8 mouse cellular contexts compared by ENCODE assay signal in the genomic region with DNA sequence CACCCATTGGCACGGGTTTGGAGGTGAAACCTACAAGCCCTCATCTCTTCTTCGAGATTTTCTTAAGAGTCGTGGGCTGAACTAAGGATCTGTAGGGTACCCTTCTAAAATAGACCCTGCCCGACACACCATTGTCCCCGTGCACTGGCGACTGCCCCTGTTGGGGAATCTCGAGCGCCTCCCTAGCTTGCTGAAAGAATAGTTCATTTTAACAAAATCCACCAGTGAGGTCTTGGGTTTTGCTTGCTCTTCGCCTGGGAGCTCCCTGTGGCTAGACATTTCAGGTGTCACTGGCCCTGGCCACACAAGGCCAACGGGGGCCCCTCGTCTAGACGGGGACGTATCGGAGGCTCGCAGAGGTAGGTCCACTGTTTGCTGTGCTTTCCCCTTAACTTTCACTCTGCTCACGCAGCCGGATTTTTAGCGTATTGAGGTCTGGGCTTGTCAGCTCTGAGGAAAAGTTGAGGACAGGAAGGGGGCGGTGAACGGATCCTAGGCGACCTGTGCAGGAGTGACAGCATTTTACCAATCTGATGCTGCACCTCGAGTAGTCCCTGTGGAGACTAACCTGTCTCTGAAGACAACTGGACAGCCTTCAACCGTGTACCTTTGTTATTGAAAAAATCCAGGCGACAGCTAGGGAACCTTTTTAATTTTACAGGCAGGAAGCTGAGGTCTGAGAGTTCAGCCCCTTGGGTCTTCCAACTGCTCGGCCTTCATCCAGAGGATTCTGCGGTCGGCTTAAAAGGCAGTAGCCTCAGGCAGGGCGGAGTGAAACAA. TPM values are rescaled to one million over a fixed set of nuclear protein-coding genes. Genes with fewer than 3 reads are reported as not detected.
DNase-seq lines count a peak whose midpoint lies in the region; ATAC-seq and TF ChIP-seq lines count a peak whose summit lies in the region.

No protein-coding gene starts in this region.

- H3K4me1 ChIP-seq in ES-E14 (ENCODE audit: control insufficient read depth in 2 of 2, insufficient read depth in 2 of 2, low read length in 2 of 2, poor library complexity in 1 of 2), result peaks cover 9 to 13% of the 10 kb centered on the region in 2 experiments
- peaks cover 38% of the 10 kb centered on the region for H3K4me1 ChIP-seq in forebrain, embryonic 16.5 days (replicated peaks; ENCODE audit: control insufficient read depth, insufficient read depth, low read length)
- H3K4me1 ChIP-seq in hindbrain, embryonic 10.5 days (replicated peaks), result peaks cover 48% of the 10 kb centered on the region

- H3K4me3 ChIP-seq in ES-E14 (ENCODE audit: insufficient read depth in 1 of 2, low read depth in 1 of 2, low read length in 2 of 2, poor library complexity in 1 of 2, severe bottlenecking in 1 of 2), result peak overlapping the region; percentile 79 to 93
- H3K4me3 ChIP-seq in forebrain, embryonic 16.5 days (replicated peaks; ENCODE audit: low read length), result peak overlapping the region; percentile 96
- peak overlapping the region; percentile 84 for H3K4me3 ChIP-seq in hindbrain, embryonic 10.5 days

- H3K36me3 ChIP-seq in ES-E14 (ENCODE audit: control insufficient read depth, insufficient read depth, low read length, poor library complexity, severe bottlenecking), result no peaks in the 10 kb centered on the region; the same call in 1 of the 2 replicates
- no peaks in the 10 kb centered on the region for H3K36me3 ChIP-seq in forebrain, embryonic 16.5 days (ENCODE audit: control insufficient read depth, insufficient read depth)
- H3K36me3 ChIP-seq in hindbrain, embryonic 10.5 days, result no peaks in the 10 kb centered on the region

- peak overlapping the region; percentile 87 for H3K4me2 ChIP-seq in forebrain, embryonic 16.5 days (ENCODE audit: low read length)

- H3K9ac ChIP-seq in ES-E14 (ENCODE audit: insufficient read depth, low read depth, low read length, poor library complexity, severe bottlenecking), result peak overlapping the region; percentile 2; the same call in 1 of the 2 replicates
- H3K9ac ChIP-seq in forebrain, embryonic 16.5 days (replicated peaks; ENCODE audit: low read depth, low read length), result peak overlapping the region; percentile 99

- no peaks in the 10 kb centered on the region for H3K27me3 ChIP-seq in forebrain, embryonic 16.5 days (replicated peaks; ENCODE audit: control insufficient read depth, insufficient read depth, low read length)
- peaks cover 19% of the 10 kb centered on the region for H3K27me3 ChIP-seq in hindbrain, embryonic 10.5 days (ENCODE audit: insufficient read depth, poor library complexity, severe bottlenecking)

- in situ Hi-C loops in ES-E14 (cut with MboI; ENCODE audit: low sequenced_read_pairs in 2 of 2, unreplicated experiment in 2 of 2), result no loop called here

- H3K9me3 ChIP-seq in ES-E14 (ENCODE audit: control insufficient read depth, insufficient read depth, low read depth, low read length), result no peaks in the 10 kb centered on the region
- no peaks in the 10 kb centered on the region for H3K9me3 ChIP-seq in forebrain, embryonic 16.5 days (ENCODE audit: control insufficient read depth, low read length)
- H3K9me3 ChIP-seq in hindbrain, embryonic 10.5 days, result no peaks in the 10 kb centered on the region

- no peak for DNase-seq in ES-E14 (ENCODE audit: low read depth, low spot score)
- DNase-seq in brain, adult 2 months (ENCODE audit: low read depth, low spot score), result peak; percentile 71
- DNase-seq in hindbrain, embryonic 10.5 days (ENCODE audit: low spot score), result peak; percentile 67
- peak; percentile 64 for DNase-seq in layer of hippocampus, postnatal 14 days (ENCODE audit: low spot score in 2 of 2)
- DNase-seq in lung, postnatal 4 days, result peak; percentile 65 to 68
- peak; percentile 53 to 70 for DNase-seq in right cerebral cortex, postnatal 10 days (ENCODE audit: low spot score in 2 of 2)
- no peak for DNase-seq in c-Kit-positive CD71-positive TER-119-positive erythroid progenitor cells, embryonic 14.5 days (ENCODE audit: low spot score)

- peak; percentile 55 for ATAC-seq in forebrain, embryonic 16.5 days

- no peak overlapping the region for H3K27ac ChIP-seq in ES-E14 (ENCODE audit: insufficient read depth, low read depth, low read length, poor library complexity, severe bottlenecking)
- peak overlapping the region; percentile 99 for H3K27ac ChIP-seq in forebrain, embryonic 16.5 days (ENCODE audit: low read length)
- H3K27ac ChIP-seq in hindbrain, embryonic 10.5 days, result peak overlapping the region; percentile 98

- WGBS in forebrain, embryonic 16.5 days, result under 1% methylated on average over 28 of the region's 28 CpGs
- under 1% methylated on average over 28 of the region's 28 CpGs for WGBS in hindbrain, embryonic 10.5 days

TF ChIP-seq in ES-E14, 5 proteins besides CTCF, POLR2A, EP300 and RAD21:
- no peak for TF ChIP-seq ZC3H11A (IDR thresholded peaks at IDR 0.05; ENCODE audit: borderline replicate concordance, low read depth, low read length)

RNA-seq across cellular contexts. Expression of gene St6gal1, which starts 1.5 kb away (rescaled TPM):
- 7.2 and 7.7 TPM in 2 replicates for total RNA-seq in ES-E14 (2012; rRNA removed)
- polyA plus RNA-seq in forebrain, embryonic 16.5 days (2015; fragmentation: Nextera tagmentation; extraction: Ambion mirVana), result 50.4 and 61.7 TPM in 2 replicates
- 22.8 and 26.6 TPM in 2 replicates for polyA plus RNA-seq in hindbrain, embryonic 10.5 days (2016; fragmentation: Nextera tagmentation; extraction: Ambion mirVana)
- 10 to 100 TPM; 15.4 to 17.5 TPM for total RNA-seq in layer of hippocampus, postnatal 14 days (2021)

Comparison
In these comparisons a context has a peak if more than half of its experiments do, and no peak if none do; other contexts are left out.
1. DNase-seq: peak in brain, adult 2 months (single experiment), hindbrain, embryonic 10.5 days (single experiment), layer of hippocampus, postnatal 14 days (2 of 2), lung, postnatal 4 days (2 of 2) and right cerebral cortex, postnatal 10 days (2 of 2); none in ES-E14 (single experiment) and c-Kit-positive CD71-positive TER-119-positive erythroid progenitor cells, embryonic 14.5 days (single experiment).
2. Peak in every context shown above with its lines, with median percentiles within 50 percentile points of each other: H3K4me3 ChIP-seq.